Mouse (Mus musculus): Measurements from ENCODE around the gene Slc35b1.

DNA sequence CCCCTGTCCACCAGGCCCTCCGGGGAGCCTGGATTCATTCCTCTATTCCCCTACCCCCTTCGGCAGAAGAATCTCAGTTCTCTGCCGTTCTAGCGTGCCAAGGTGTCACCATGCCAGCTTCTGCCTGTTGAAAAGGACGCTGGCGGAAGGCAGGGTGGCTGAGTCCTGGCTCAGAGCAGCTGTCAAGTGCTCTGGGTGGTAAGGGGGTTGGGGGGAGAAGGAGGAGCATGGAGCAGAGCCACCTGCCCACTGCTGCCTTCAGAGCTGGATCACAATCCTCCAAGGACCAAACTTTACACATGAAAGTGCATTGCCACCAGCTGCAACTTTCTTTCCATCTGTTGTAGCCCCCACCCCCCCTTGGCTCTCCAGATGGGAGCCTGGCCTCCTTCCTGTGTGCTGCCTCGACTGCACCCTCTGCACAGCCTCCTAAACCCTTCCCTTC lies 7.8 kb downstream of the Slc35b1 start:
- TF ChIP-seq CTCF (conservative IDR thresholded peaks at IDR 0.05 in 1 of 2, IDR thresholded peaks at IDR 0.05 in 1 of 2; ENCODE audit: low read depth in 2 of 2, low read length in 2 of 2) (no peak), KAT2A (IDR thresholded peaks at IDR 0.05; ENCODE audit: insufficient replicate concordance, low read length) (no peak), E2F4 (IDR thresholded peaks at IDR 0.05; ENCODE audit: insufficient replicate concordance, low read depth, low read length) (no peak), EP300 (IDR thresholded peaks at IDR 0.05; ENCODE audit: low read length) (no peak), JUND (conservative IDR thresholded peaks at IDR 0.05; ENCODE audit: low read depth, low read length) (no peak), UBTF (IDR thresholded peaks at IDR 0.05; ENCODE audit: low read depth, low read length) (no peak)

Data from CH12.LX (cell line).